Mouse (Mus musculus): ENCODE measurements around the gene Obp2a.
"Not testable (repeated sequence)": the region's sequence is repeated elsewhere in the genome, so short reads cannot be mapped to it uniquely, and the experiment has no call there.

Obp2a gene

GRCm38 (mm10) chr2:25699743-25700142 lies at the start of gene Obp2a:
Obp2a (plus strand) TSS chr2:25700043.
- not testable (repeated sequence) for DNase-seq

DNA sequence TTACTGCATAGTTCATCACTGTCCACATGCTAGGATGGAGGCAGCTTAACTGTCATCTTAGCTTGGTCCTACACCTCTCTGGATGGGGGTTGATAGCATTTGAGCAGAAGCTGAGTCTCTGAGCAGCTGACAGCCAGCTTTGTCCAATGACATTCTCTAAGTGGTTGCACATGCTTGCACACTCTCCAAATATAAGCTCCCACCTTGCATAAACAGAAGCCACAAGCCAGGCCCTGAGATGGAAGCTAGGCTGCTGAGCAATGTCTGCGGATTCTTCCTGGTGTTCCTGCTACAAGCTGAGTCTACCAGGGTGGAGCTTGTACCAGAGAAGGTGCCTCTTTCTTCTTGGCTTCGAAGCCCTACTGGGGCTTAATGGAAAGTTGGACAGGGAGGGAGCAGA lies 46.9 kb upstream of the Obp2a start, which contains the start of gene Lcn8:
TSS of gene Lcn8 (plus strand) at position 219 of the 400 bp plus-strand sequence.
- DNase-seq, result no peak

- DNase-seq, result no peak
Measured at GRCm38 (mm10) chr2:25654502-25654901, 45.3 kb upstream of the Obp2a start.

DNA sequence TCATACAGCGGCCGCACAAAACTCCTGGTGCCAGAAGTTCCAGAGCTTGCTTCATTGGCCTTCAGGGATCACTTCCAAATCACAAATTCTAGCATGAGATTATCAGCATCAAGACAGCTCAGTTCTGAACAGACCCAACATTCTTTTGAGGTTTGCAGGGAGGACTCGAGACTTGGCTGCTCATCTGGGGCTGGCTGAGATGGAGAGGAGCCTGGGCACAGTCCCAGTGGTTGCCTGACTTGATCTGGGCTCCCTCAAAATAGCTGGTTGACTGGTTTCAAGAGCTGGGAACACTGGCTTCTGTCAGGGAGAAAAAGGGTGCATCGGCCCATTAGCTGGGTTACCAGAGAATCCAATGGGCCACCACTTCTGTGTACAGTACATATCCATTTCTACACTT lies 43.2 kb upstream of the Obp2a start:
- peak; percentile 23 for DNase-seq

GRCm38 (mm10) chr2:25657246-25657645 lies 42.6 kb upstream of the Obp2a start:
- DNase-seq, result peak; percentile 8

- no peak for DNase-seq
Measured at GRCm38 (mm10) chr2:25657652-25658051, 42.2 kb upstream of the Obp2a start, which contains the start of gene Lcn5. Lcn5 (plus strand) TSS chr2:25657952.

DNA sequence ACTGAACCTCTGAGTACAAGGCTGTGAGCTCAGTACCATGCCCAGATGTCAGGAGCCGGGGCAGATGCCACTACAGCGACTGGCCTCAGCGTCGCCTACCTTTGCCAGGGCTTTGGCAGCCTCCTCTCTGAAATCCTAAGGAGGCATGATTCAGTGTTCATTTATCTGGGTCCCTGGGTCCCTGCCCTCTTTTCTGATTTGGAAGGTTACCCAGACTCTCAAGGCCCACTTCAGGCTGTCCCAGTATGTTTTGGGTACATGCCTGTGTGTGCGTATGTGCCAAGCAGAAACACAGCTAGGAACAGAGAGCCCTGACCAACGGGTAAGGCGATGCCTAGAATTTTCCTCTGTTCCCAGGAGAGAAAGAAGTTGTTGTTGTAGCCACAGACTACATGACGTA lies 39.6 kb upstream of the Obp2a start:
- no peak for DNase-seq

GRCm38 (mm10) chr2:25661245-25661970 lies 38.4 kb upstream of the Obp2a start:
- no peak for DNase-seq

GRCm38 (mm10) chr2:25663511-25663910 lies 36.3 kb upstream of the Obp2a start:
- DNase-seq, result peak; percentile 68

DNA sequence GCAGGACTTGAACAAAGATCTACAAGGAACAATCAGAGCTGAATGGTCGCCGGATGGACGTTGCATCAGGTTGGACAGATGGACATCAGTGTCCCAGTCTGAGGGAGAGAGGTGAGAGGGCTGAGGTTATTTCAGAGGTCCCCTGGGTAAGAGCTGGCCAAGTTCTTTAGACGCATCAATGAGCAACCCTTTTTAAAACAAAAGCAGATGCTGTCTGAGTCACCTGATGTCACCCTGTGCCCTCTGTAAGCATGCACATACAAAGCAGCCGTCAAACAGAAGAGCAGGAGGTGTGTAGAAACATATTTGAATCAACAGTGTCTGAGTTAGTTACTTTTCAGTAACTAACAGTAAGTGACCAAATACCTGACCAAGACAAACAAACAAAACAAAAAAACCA lies 35.7 kb upstream of the Obp2a start:
- no peak for DNase-seq

DNA sequence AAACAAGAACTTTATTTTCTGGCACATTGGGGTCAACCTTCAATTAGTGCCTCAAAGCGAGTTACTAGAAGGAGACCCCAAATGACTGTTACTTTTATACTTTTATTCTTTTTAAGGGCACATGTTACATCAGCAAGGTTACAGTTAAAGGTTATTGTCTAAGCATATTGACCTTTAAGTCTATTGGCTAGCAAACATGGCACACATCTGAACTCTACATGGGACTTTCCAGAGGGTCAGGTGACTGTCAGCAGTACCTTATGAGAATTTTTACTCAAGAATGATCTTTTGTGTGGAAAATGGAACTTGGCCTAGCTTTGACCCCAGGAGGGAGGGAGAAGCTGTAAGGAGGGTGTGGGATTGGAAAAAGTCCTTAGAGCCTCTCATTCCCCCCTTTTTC lies 33.3 kb upstream of the Obp2a start:
- no peak for DNase-seq

DNA sequence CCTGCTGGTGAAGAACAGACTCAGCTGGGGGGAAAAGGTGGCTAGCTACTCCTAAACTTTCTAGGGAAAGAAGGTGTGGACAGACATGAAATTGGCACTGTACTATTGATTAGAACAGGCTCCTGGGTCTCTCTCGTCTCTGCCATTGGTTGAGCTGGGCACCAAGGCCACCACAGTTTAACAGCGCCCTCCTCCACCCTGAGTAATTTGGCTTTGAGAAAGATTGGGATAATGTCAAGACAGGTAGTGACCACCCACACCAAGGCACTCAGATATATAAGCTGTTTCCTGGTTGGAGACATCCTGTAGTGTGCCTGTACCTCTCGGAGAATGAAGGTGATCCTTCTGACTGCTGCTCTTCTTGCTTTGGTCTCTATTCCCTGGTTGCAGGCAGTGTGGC lies 23.4 kb upstream of the Obp2a start, which contains the start of gene Lcn6:
TSS of gene Lcn6 (plus strand) at position 301 of the 400 bp plus-strand sequence.
- DNase-seq, result no peak

DNA sequence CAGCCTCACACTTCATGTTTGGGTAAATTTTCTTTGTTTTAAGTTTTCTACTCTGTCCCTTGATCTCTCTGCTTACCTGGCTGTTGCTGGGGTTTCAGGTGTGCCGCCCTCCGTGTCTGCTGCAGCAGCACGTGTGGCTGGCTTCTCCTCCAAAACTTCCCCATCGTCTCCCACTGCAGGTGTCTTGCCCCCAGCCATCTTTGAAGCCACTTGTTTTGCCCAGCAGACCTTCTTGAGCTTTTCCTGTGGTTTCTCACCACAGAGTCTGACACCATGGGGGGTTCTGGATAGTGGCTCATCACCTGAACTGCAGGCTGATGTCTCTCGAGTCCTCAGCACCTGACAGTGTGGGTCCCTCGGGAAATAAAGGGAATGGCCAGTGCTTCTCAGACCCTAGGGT lies 20.3 kb upstream of the Obp2a start:
- no peak for DNase-seq

- DNase-seq, result no peak
Measured at GRCm38 (mm10) chr2:25682426-25682825, 17.4 kb upstream of the Obp2a start, which contains the start of gene Lcn10. Lcn10 (plus strand) TSS chr2:25682726.

DNA sequence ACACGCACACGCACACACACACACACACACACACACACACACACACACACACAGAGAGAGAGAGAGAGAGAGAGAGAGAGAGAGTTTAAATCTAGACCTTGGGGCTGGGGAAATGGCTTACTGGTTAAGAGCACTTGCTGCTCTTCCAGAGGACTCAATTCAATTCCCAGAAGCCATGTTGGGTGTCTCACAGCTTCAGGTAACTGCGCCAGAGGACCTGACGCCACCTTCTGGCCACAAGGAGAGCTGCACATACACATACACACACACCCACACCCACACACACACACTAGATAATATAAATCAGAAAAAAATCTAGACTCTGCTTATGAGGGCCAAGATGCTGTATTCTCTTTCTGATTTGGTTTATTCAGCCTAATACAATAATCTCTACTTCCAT lies 12.9 kb upstream of the Obp2a start:
- no peak for DNase-seq

GRCm38 (mm10) chr2:25694605-25695004 lies 5.2 kb upstream of the Obp2a start:
- peak; percentile 77 for DNase-seq

- no peak for DNase-seq
Measured at GRCm38 (mm10) chr2:25696951-25697350, 2.9 kb upstream of the Obp2a start.

DNA sequence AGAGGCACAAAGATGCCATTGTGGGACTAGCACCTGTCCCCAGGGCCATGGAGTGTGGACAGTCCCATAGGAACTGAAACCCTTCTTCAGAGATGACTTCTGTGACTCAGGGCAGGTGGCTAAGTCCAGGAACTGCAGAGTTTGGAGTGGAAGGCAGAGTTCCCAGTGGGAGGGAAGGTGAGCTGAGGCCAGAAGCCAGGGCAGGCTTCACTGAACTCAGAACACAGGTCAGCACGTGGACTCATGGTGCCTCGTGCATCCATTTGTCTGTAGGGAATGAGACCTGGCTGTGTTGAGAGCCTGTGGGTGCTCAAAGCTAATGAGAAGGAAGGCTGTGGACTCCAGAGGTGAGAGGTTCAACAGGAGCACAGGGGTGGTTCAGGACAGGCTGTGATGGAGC lies 1.1 kb upstream of the Obp2a start:
- DNase-seq, result no peak

- DNase-seq, result no peak
Measured at GRCm38 (mm10) chr2:25701001-25701400, 1.2 kb downstream of the Obp2a start.

DNA sequence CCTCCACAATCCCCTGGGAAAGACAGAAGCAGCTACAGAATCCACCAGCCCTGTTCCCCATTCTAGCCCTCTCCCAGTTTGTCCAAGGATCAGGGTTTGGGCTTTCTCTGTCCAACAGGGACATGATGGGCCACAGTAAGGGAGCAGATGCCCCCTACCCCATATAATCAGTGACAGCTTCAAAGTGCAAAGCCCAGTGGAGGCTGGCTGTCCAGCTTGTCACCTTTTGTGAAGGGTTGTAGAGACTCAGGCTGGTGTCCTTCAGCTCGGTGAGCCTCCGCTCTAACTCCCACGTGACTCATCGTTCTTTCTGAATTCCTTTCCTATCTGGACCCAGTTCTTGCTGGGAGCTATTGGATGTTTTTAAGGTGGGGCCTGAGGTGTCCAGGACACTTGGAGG lies 3.9 kb downstream of the Obp2a start:
- DNase-seq, result no peak

GRCm38 (mm10) chr2:25706643-25707481 lies 7.0 kb downstream of the Obp2a start, which contains the start of gene Bmyc:
Bmyc (plus strand) TSS chr2:25706739.
- peak; percentile 84 for DNase-seq

GRCm38 (mm10) chr2:25708121-25708520 lies 8.3 kb downstream of the Obp2a start:
- DNase-seq, result peak; percentile 56

DNA sequence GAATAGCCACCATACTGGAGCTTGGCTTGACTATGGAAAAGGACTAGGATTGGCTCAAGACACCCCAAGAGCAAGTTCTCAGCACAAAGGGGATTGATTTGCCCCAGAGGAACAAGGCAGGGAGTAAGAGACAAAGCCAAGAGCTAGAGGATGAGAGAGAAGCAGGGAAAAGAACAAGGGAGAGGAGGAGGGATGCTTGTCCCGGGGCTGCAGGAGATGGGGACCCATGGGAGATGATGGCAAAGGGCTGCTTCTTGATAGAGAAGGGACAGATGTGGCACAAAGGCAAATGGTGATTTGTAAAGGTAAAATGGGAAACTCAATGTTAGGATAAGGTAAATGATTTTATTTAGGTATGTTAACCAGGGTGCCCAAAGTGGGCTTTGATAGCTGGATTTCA lies 9.2 kb downstream of the Obp2a start:
- not testable (repeated sequence) for DNase-seq

GRCm38 (mm10) chr2:25709791-25710190 lies 9.9 kb downstream of the Obp2a start:
- DNase-seq, result not testable (repeated sequence)

All from lung, postnatal 10 days (tissue).